Comparison of ENCODE assay signal across 17 mouse cellular contexts in the genomic region with DNA sequence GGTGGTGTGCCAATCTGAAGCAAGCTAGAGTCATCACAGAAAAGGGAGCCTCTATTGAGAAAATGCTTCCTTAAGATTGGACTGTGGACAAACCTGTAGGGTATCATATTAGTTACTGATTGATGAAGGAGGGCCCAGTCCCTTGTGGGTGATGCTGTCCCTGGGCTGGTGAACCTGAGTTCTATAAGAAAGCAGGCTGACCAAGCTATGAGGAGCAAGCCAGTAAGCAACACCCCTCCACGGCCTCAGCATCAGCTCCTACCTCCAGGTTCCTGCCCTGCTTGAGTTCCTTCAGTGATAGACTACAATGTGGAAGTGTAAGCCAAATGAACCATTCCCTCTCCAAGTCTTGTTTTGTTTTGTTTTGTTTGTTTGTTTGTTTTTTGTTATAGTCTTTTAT.
"Had no signal": no experiment of that assay in that cellular context is flagged by ENCODE, and none has a peak within 500 bp of the region (broad histone marks: within the 10 kb centered on the region; RNA-seq: fewer than 3 reads in every experiment).

No protein-coding gene starts in this region.

- H3K27me3 ChIP-seq: neural tube, embryonic 13.5 days; neural tube, embryonic 15.5 days; stomach, embryonic 15.5 days had no signal

- H3K4me3 ChIP-seq: neural tube, embryonic 12.5 days; neural tube, embryonic 13.5 days; neural tube, embryonic 15.5 days; stomach, embryonic 15.5 days had no signal

- DNase-seq: retina, postnatal 1 day; right cerebral cortex, adult 18-20 months; right cerebral cortex, postnatal 14 days; right cerebral cortex, postnatal 25 days; right cerebral cortex, postnatal 4 days; spleen, adult 18-20 months; thymus, adult 18-20 months; thymus, adult 2 months; thymus, postnatal 14 days; thymus, postnatal 25 days; thymus, postnatal 36 days; thymus, postnatal 4 days had no signal

- H3K36me3 ChIP-seq: neural tube, embryonic 12.5 days; neural tube, embryonic 13.5 days; neural tube, embryonic 15.5 days; stomach, embryonic 15.5 days had no signal

- H3K9ac ChIP-seq: neural tube, embryonic 12.5 days; neural tube, embryonic 13.5 days; neural tube, embryonic 15.5 days; stomach, embryonic 15.5 days had no signal

- H3K4me2 ChIP-seq: neural tube, embryonic 12.5 days; neural tube, embryonic 13.5 days; neural tube, embryonic 15.5 days; stomach, embryonic 15.5 days had no signal

- H3K9me3 ChIP-seq: neural tube, embryonic 12.5 days; neural tube, embryonic 13.5 days; neural tube, embryonic 15.5 days; stomach, embryonic 15.5 days had no signal

- H3K27ac ChIP-seq: neural tube, embryonic 12.5 days; neural tube, embryonic 13.5 days; neural tube, embryonic 15.5 days; stomach, embryonic 15.5 days; stomach, postnatal 0 days had no signal

- H3K4me1 ChIP-seq: neural tube, embryonic 12.5 days; neural tube, embryonic 13.5 days; neural tube, embryonic 15.5 days; stomach, embryonic 15.5 days had no signal
